Mouse (Mus musculus) embryonic facial prominence, embryonic 12.5 days (tissue): ENCODE measurements around the gene Agxt2. TPM values are rescaled to one million over a fixed set of nuclear protein-coding genes. Genes with fewer than 3 reads are reported as not detected.

Experiments
- ATAC-seq: fragments of 200-750 bp; cut with Nextera tagmentation; 2 replicates; pipeline ENCODE4 v1.8.0; 2017; ENCODE audit not compliant: insufficient number of reproducible peaks, insufficient read depth, low FRiP score, low TSS enrichment
- H3K27ac ChIP-seq: fragments of 300-500 bp; sonication (generic); 2 replicates; pipeline ENCODE4 v1.5.1; 2016; ENCODE audit warnings: mild to moderate bottlenecking
- H3K27me3 ChIP-seq: fragments of 300-500 bp; sonication (generic); 2 replicates; pipeline ENCODE4 v1.6.1; 2016; ENCODE audit warnings: mild to moderate bottlenecking, moderate library complexity
- H3K36me3 ChIP-seq: fragments of 300-500 bp; sonication (generic); 2 replicates; pipeline ENCODE4 v1.6.1; 2016; ENCODE audit warnings: mild to moderate bottlenecking
- H3K4me1 ChIP-seq: fragments of 300-500 bp; sonication (generic); 2 replicates; pipeline ENCODE4 v1.6.1; 2016
- H3K4me2 ChIP-seq: fragments of 300-500 bp; sonication (generic); replicated peaks from 2 replicates; pipeline ENCODE4 v1.6.1; 2016; ENCODE audit warnings: mild to moderate bottlenecking, moderate library complexity
- H3K4me3 ChIP-seq: fragments of 300-500 bp; sonication (generic); 2 replicates; pipeline ENCODE4 v1.5.1; 2016; ENCODE audit warnings: mild to moderate bottlenecking
- H3K9ac ChIP-seq: fragments of 300-500 bp; sonication (generic); 2 replicates; pipeline ENCODE4 v1.6.1; 2016; ENCODE audit warnings: mild to moderate bottlenecking, moderate library complexity
- H3K9me3 ChIP-seq: fragments of 300-500 bp; sonication (generic); 2 replicates; pipeline ENCODE4 v1.6.1; 2016; ENCODE audit warnings: mild to moderate bottlenecking, moderate library complexity
- WGBS: fragments of 180-500 bp; shearing (Covaris S2); methylation state at CpG from one replicate; pipeline ENCODE4 v1.1.7; 2016; 5-methylcytosine and 5-hydroxymethylcytosine counted together
- polyA plus RNA-seq: library from polyadenylated mRNA; unstranded; fragments of >200 nt; fragmentation: Nextera tagmentation; extraction: Ambion mirVana; gene quantifications from 2 replicates; pipeline ENCODE4 v1.2.1, GENCODE M21; 2016

The Agxt2 gene
- not detected in 2 replicates for polyA plus RNA-seq

- H3K9ac ChIP-seq, result no peak within 1 kb of the TSS
- no peaks in the 10 kb centered on the region for H3K9me3 ChIP-seq
- H3K4me1 ChIP-seq, result no peaks in the 10 kb centered on the region
- no peak within 1 kb of the TSS for H3K4me3 ChIP-seq
- no peak within 1 kb of the TSS for H3K4me2 ChIP-seq
- no peak for ATAC-seq
- 77% methylated on average over 9 of the region's 9 CpGs for WGBS
- no peaks in the 10 kb centered on the region for H3K36me3 ChIP-seq
- H3K27me3 ChIP-seq, result no peaks in the 10 kb centered on the region
- H3K27ac ChIP-seq, result no peak within 1 kb of the TSS
Measured at GRCm38 (mm10) chr15:10358039-10358948, at the start of gene Agxt2. Gene Agxt2, plus strand, starts transcription at chr15:10358532.

GRCm38 (mm10) chr15:10311826-10312225 lies 46.5 kb upstream of the Agxt2 start:
- no peak for ATAC-seq
- no peak overlapping the region for H3K9ac ChIP-seq
- no peak overlapping the region for H3K4me3 ChIP-seq
- 77% methylated on average over 5 of the region's 5 CpGs for WGBS
- H3K27ac ChIP-seq, result no peak overlapping the region
- H3K4me2 ChIP-seq, result no peak overlapping the region
- H3K9me3 ChIP-seq, result no peaks in the 10 kb centered on the region
- H3K36me3 ChIP-seq, result no peaks in the 10 kb centered on the region
- no peaks in the 10 kb centered on the region for H3K4me1 ChIP-seq
- no peaks in the 10 kb centered on the region for H3K27me3 ChIP-seq

GRCm38 (mm10) chr15:10313522-10314455 lies 44.5 kb upstream of the Agxt2 start:
- no peak for ATAC-seq
- no peaks in the 10 kb centered on the region for H3K4me1 ChIP-seq
- no peaks in the 10 kb centered on the region for H3K36me3 ChIP-seq
- WGBS, result 50% methylated on average over 7 of the region's 7 CpGs
- no peak overlapping the region for H3K9ac ChIP-seq
- no peaks in the 10 kb centered on the region for H3K27me3 ChIP-seq
- H3K4me2 ChIP-seq, result no peak overlapping the region
- H3K27ac ChIP-seq, result no peak overlapping the region
- H3K4me3 ChIP-seq, result no peak overlapping the region
- no peaks in the 10 kb centered on the region for H3K9me3 ChIP-seq

- H3K9ac ChIP-seq, result no peak within 1 kb of the TSS
- no peaks in the 10 kb centered on the region for H3K9me3 ChIP-seq
- no peaks in the 10 kb centered on the region for H3K27me3 ChIP-seq
- no peak within 1 kb of the TSS for H3K27ac ChIP-seq
- WGBS, result 90% methylated on average over 2 of the region's 2 CpGs
- no peaks in the 10 kb centered on the region for H3K36me3 ChIP-seq
- ATAC-seq, result no peak
- no peaks in the 10 kb centered on the region for H3K4me1 ChIP-seq
- no peak within 1 kb of the TSS for H3K4me3 ChIP-seq
- no peak within 1 kb of the TSS for H3K4me2 ChIP-seq
Measured at GRCm38 (mm10) chr15:10325080-10325479, 33.3 kb upstream of the Agxt2 start, which contains the start of gene Gm21973. Gene Gm21973, plus strand, starts transcription at chr15:10325380.

GRCm38 (mm10) chr15:10330626-10331025 lies 27.7 kb upstream of the Agxt2 start:
- Histone ChIP-seq H3K27ac (no peak overlapping the region), H3K4me3 (no peak overlapping the region), H3K4me2 (no peak overlapping the region), H3K9ac (no peak overlapping the region), H3K27me3 (no peaks in the 10 kb centered on the region), H3K4me1 (no peaks in the 10 kb centered on the region), H3K9me3 (no peaks in the 10 kb centered on the region), H3K36me3 (no peaks in the 10 kb centered on the region)
- 81% methylated on average over 3 of the region's 3 CpGs for WGBS
- no peak for ATAC-seq

- Histone ChIP-seq H3K9ac (no peak overlapping the region), H3K27me3 (no peaks in the 10 kb centered on the region), H3K4me3 (no peak overlapping the region), H3K9me3 (no peaks in the 10 kb centered on the region), H3K27ac (no peak overlapping the region), H3K4me1 (no peaks in the 10 kb centered on the region), H3K36me3 (no peaks in the 10 kb centered on the region), H3K4me2 (no peak overlapping the region)
- no peak for ATAC-seq
- WGBS, result 91% methylated on average over 1 of the region's 1 CpGs
Measured at GRCm38 (mm10) chr15:10332566-10332965, 25.8 kb upstream of the Agxt2 start.

- Histone ChIP-seq H3K4me3 (no peak overlapping the region), H3K9me3 (no peaks in the 10 kb centered on the region), H3K9ac (no peak overlapping the region), H3K27ac (no peak overlapping the region), H3K4me1 (no peaks in the 10 kb centered on the region), H3K36me3 (no peaks in the 10 kb centered on the region), H3K27me3 (no peaks in the 10 kb centered on the region), H3K4me2 (no peak overlapping the region)
- 77% methylated on average over 3 of the region's 3 CpGs for WGBS
- no peak for ATAC-seq
Measured at GRCm38 (mm10) chr15:10338606-10339005, 19.7 kb upstream of the Agxt2 start.

- ATAC-seq, result no peak
- Histone ChIP-seq H3K36me3 (no peaks in the 10 kb centered on the region), H3K27ac (no peak overlapping the region), H3K27me3 (no peaks in the 10 kb centered on the region), H3K4me1 (no peaks in the 10 kb centered on the region), H3K4me2 (no peak overlapping the region), H3K9me3 (no peaks in the 10 kb centered on the region), H3K4me3 (no peak overlapping the region), H3K9ac (no peak overlapping the region)
- WGBS, result 93% methylated on average over 6 of the region's 6 CpGs
Measured at GRCm38 (mm10) chr15:10347044-10347443, 11.3 kb upstream of the Agxt2 start.

GRCm38 (mm10) chr15:10366331-10366730 lies 8.0 kb downstream of the Agxt2 start:
- Histone ChIP-seq H3K4me2 (no peak overlapping the region), H3K36me3 (no peaks in the 10 kb centered on the region), H3K4me3 (no peak overlapping the region), H3K27me3 (no peaks in the 10 kb centered on the region), H3K27ac (no peak overlapping the region), H3K4me1 (no peaks in the 10 kb centered on the region), H3K9me3 (no peaks in the 10 kb centered on the region), H3K9ac (no peak overlapping the region)
- no peak for ATAC-seq
- 93% methylated on average over 2 of the region's 2 CpGs for WGBS

GRCm38 (mm10) chr15:10375404-10375803 lies 17.1 kb downstream of the Agxt2 start:
- WGBS, result 73% methylated on average over 3 of the region's 3 CpGs
- H3K9me3 ChIP-seq, result no peaks in the 10 kb centered on the region
- no peaks in the 10 kb centered on the region for H3K27me3 ChIP-seq
- H3K4me1 ChIP-seq, result no peaks in the 10 kb centered on the region
- H3K4me2 ChIP-seq, result no peak overlapping the region
- no peak overlapping the region for H3K9ac ChIP-seq
- no peak for ATAC-seq
- H3K27ac ChIP-seq, result no peak overlapping the region
- no peaks in the 10 kb centered on the region for H3K36me3 ChIP-seq
- no peak overlapping the region for H3K4me3 ChIP-seq

- no peaks in the 10 kb centered on the region for H3K27me3 ChIP-seq
- 84% methylated on average over 4 of the region's 4 CpGs for WGBS
- no peak overlapping the region for H3K27ac ChIP-seq
- no peaks in the 10 kb centered on the region for H3K4me1 ChIP-seq
- ATAC-seq, result no peak
- no peak overlapping the region for H3K4me2 ChIP-seq
- H3K4me3 ChIP-seq, result no peak overlapping the region
- no peaks in the 10 kb centered on the region for H3K36me3 ChIP-seq
- H3K9ac ChIP-seq, result no peak overlapping the region
- H3K9me3 ChIP-seq, result no peaks in the 10 kb centered on the region
Measured at GRCm38 (mm10) chr15:10378338-10378959, 20.1 kb downstream of the Agxt2 start.
